Mouse (Mus musculus) forebrain, embryonic 10.5 days (tissue): Measurements from ENCODE around the gene Etv6. TPM values are rescaled to one million over a fixed set of nuclear protein-coding genes. Genes with fewer than 3 reads are reported as not detected.
A peak's percentile ranks its signal among the peaks of the same experiment; 100 is the strongest.

Source experiments
- DNase-seq: peaks from one replicate; pipeline ENCODE4 v3.0.0-alpha.2; 2017; ENCODE audit warnings: low spot score; ENCODE audit errors: extremely low spot score
- H3K27ac ChIP-seq: fragments of 300-500 bp; sonication (generic); 2 replicates; pipeline ENCODE4 v1.5.1; 2016; ENCODE audit warnings: mild to moderate bottlenecking
- H3K27me3 ChIP-seq: fragments of 300-500 bp; sonication (generic); 2 replicates; pipeline ENCODE4 v1.6.1; 2016; ENCODE audit warnings: mild to moderate bottlenecking; ENCODE audit not compliant: poor library complexity, severe bottlenecking
- H3K36me3 ChIP-seq: fragments of 300-500 bp; sonication (generic); replicated peaks from 2 replicates; pipeline ENCODE4 v1.6.1; 2016; ENCODE audit warnings: mild to moderate bottlenecking, moderate library complexity
- H3K4me1 ChIP-seq: fragments of 300-500 bp; sonication (generic); 2 replicates; pipeline ENCODE4 v1.6.1; 2016
- H3K4me3 ChIP-seq: fragments of 300-500 bp; sonication (generic); 2 replicates; pipeline ENCODE4 v1.5.1; 2016; ENCODE audit warnings: mild to moderate bottlenecking, moderate library complexity
- H3K9me3 ChIP-seq: fragments of 300-500 bp; sonication (generic); 2 replicates; pipeline ENCODE4 v1.6.1; 2016; ENCODE audit warnings: mild to moderate bottlenecking, moderate library complexity
- WGBS: fragments of 180-500 bp; shearing (Covaris S2); methylation state at CpG from one replicate; pipeline ENCODE4 v1.1.7; 2016; 5-methylcytosine and 5-hydroxymethylcytosine counted together
- polyA plus RNA-seq: library from polyadenylated mRNA; unstranded; fragments of >200 nt; fragmentation: Nextera tagmentation; extraction: Ambion mirVana; gene quantifications from 2 replicates; pipeline ENCODE4 v1.2.1, GENCODE M21; 2016

Etv6 gene
- polyA plus RNA-seq, 1 experiment from 2014 or later: 16.2 TPM

GRCm38 (mm10) chr6:134124256-134124655, 88.8 kb downstream of the Etv6 start:
- Histone ChIP-seq H3K27ac (no peak overlapping the region), H3K9me3 (peaks cover 3% of the 10 kb centered on the region; the same call in 1 of the 2 replicates), H3K27me3 (no peaks in the 10 kb centered on the region), H3K4me1 (peaks cover 21% of the 10 kb centered on the region), H3K4me3 (no peak overlapping the region), H3K36me3 (peaks cover 25% of the 10 kb centered on the region)
- no peak for DNase-seq
- 96% methylated on average over 10 of the region's 10 CpGs for WGBS

- WGBS: 85% methylated on average over 6 of the region's 6 CpGs
- DNase-seq: no peak
These were observed 92.5 kb downstream of the Etv6 start for GRCm38 (mm10) chr6:134127996-134128395.

GRCm38 (mm10) chr6:134128594-134128993, 93.1 kb downstream of the Etv6 start:
- no peaks in the 10 kb centered on the region for H3K27me3 ChIP-seq
- 93% methylated on average over 13 of the region's 13 CpGs for WGBS
- DNase-seq: no peak
- H3K36me3 ChIP-seq: peaks cover 43% of the 10 kb centered on the region
- peaks cover 4% of the 10 kb centered on the region; the same call in 1 of the 2 replicates for H3K9me3 ChIP-seq
- H3K4me3 ChIP-seq: no peak overlapping the region
- H3K4me1 ChIP-seq: peaks cover 17% of the 10 kb centered on the region
- H3K27ac ChIP-seq: peak overlapping the region; percentile 44; the same call in 1 of the 2 replicates

More at GRCm38 (mm10) chr6:134127996-134128395, 92.5 kb downstream of the Etv6 start:
- Histone ChIP-seq H3K9me3 (peaks cover 4% of the 10 kb centered on the region; the same call in 1 of the 2 replicates), H3K27ac (peak overlapping the region; percentile 58; the same call in 1 of the 2 replicates), H3K4me1 (peaks cover 17% of the 10 kb centered on the region), H3K4me3 (no peak overlapping the region), H3K36me3 (peaks cover 44% of the 10 kb centered on the region), H3K27me3 (no peaks in the 10 kb centered on the region)

GRCm38 (mm10) chr6:134129848-134130247, 94.3 kb downstream of the Etv6 start:
- DNase-seq: no peak
- Histone ChIP-seq H3K27ac (no peak overlapping the region), H3K27me3 (no peaks in the 10 kb centered on the region), H3K4me1 (peaks cover 17% of the 10 kb centered on the region), H3K4me3 (no peak overlapping the region), H3K9me3 (peaks cover 4% of the 10 kb centered on the region; the same call in 1 of the 2 replicates), H3K36me3 (peaks cover 32% of the 10 kb centered on the region)
- WGBS: 96% methylated on average over 7 of the region's 7 CpGs

GRCm38 (mm10) chr6:134130816-134131215, 95.3 kb downstream of the Etv6 start:
- H3K4me1 ChIP-seq: peaks cover 17% of the 10 kb centered on the region
- DNase-seq: no peak
- H3K4me3 ChIP-seq: no peak overlapping the region
- 93% methylated on average over 5 of the region's 5 CpGs for WGBS
- peaks cover 4% of the 10 kb centered on the region; the same call in 1 of the 2 replicates for H3K9me3 ChIP-seq
- peaks cover 27% of the 10 kb centered on the region for H3K36me3 ChIP-seq
- no peaks in the 10 kb centered on the region for H3K27me3 ChIP-seq
- no peak overlapping the region for H3K27ac ChIP-seq

- H3K27me3 ChIP-seq: no peaks in the 10 kb centered on the region
- DNase-seq: no peak
- H3K36me3 ChIP-seq: peaks cover 27% of the 10 kb centered on the region
- 91% methylated on average over 2 of the region's 2 CpGs for WGBS
- no peak overlapping the region for H3K27ac ChIP-seq
- peaks cover 16% of the 10 kb centered on the region for H3K4me1 ChIP-seq
- no peak overlapping the region for H3K4me3 ChIP-seq
- peaks cover 4% of the 10 kb centered on the region; the same call in 1 of the 2 replicates for H3K9me3 ChIP-seq
These were observed 96.1 kb downstream of the Etv6 start for GRCm38 (mm10) chr6:134131601-134132000.

GRCm38 (mm10) chr6:134133756-134134155, 98.3 kb downstream of the Etv6 start:
- Histone ChIP-seq H3K4me1 (no peaks in the 10 kb centered on the region), H3K27me3 (no peaks in the 10 kb centered on the region), H3K27ac (no peak overlapping the region), H3K36me3 (peaks cover 36% of the 10 kb centered on the region), H3K4me3 (no peak overlapping the region), H3K9me3 (peaks cover 4% of the 10 kb centered on the region; the same call in 1 of the 2 replicates)
- DNase-seq: no peak
- WGBS: 93% methylated on average over 4 of the region's 4 CpGs

GRCm38 (mm10) chr6:134134821-134135323, 99.4 kb downstream of the Etv6 start:
- Histone ChIP-seq H3K27ac (no peak overlapping the region), H3K4me3 (no peak overlapping the region), H3K27me3 (no peaks in the 10 kb centered on the region), H3K9me3 (no peaks in the 10 kb centered on the region), H3K36me3 (peaks cover 26% of the 10 kb centered on the region), H3K4me1 (no peaks in the 10 kb centered on the region)
- WGBS: 90% methylated on average over 9 of the region's 9 CpGs
- no peak for DNase-seq

- H3K4me1 ChIP-seq: peaks cover 9% of the 10 kb centered on the region; the same call in 1 of the 2 replicates
- WGBS: 87% methylated on average over 3 of the region's 3 CpGs
These were observed 100.8 kb downstream of the Etv6 start for GRCm38 (mm10) chr6:134136315-134136714.

GRCm38 (mm10) chr6:134139359-134139758, 103.9 kb downstream of the Etv6 start:
- whole genome bisulfite sequencing: 94% methylated on average over 3 of the region's 3 CpGs

More at GRCm38 (mm10) chr6:134136315-134136714, 100.8 kb downstream of the Etv6 start:
- no peak for DNase-seq
- Histone ChIP-seq H3K27me3 (no peaks in the 10 kb centered on the region), H3K36me3 (peaks cover 19% of the 10 kb centered on the region), H3K9me3 (no peaks in the 10 kb centered on the region), H3K4me3 (no peak overlapping the region), H3K27ac (no peak overlapping the region)

GRCm38 (mm10) chr6:134140718-134141615, 105.5 kb downstream of the Etv6 start:
- H3K4me3 ChIP-seq: no peak overlapping the region
- H3K9me3 ChIP-seq: no peaks in the 10 kb centered on the region
- H3K27me3 ChIP-seq: no peaks in the 10 kb centered on the region
- no peak for DNase-seq
- H3K36me3 ChIP-seq: peaks cover 16% of the 10 kb centered on the region
- H3K27ac ChIP-seq: no peak overlapping the region
- H3K4me1 ChIP-seq: peaks cover 19% of the 10 kb centered on the region
- 82% methylated on average over 16 of the region's 16 CpGs for WGBS

More at GRCm38 (mm10) chr6:134139359-134139758, 103.9 kb downstream of the Etv6 start:
- Histone ChIP-seq H3K4me3 (no peak overlapping the region), H3K36me3 (peaks cover 13% of the 10 kb centered on the region), H3K4me1 (peaks cover 19% of the 10 kb centered on the region), H3K27ac (no peak overlapping the region), H3K27me3 (no peaks in the 10 kb centered on the region), H3K9me3 (no peaks in the 10 kb centered on the region)
- no peak for DNase-seq

- Histone ChIP-seq H3K9me3 (no peaks in the 10 kb centered on the region), H3K4me3 (no peak overlapping the region), H3K27me3 (no peaks in the 10 kb centered on the region), H3K4me1 (peaks cover 19% of the 10 kb centered on the region), H3K27ac (no peak overlapping the region), H3K36me3 (peaks cover 16% of the 10 kb centered on the region)
- DNase-seq: no peak
- WGBS: 77% methylated on average over 1 of the region's 1 CpGs
These were observed 106.2 kb downstream of the Etv6 start for GRCm38 (mm10) chr6:134141616-134142165.
